Mouse (Mus musculus) retina, postnatal 7 days (tissue): ENCODE measurements at regions not wholly inside any gene's neighbourhood (a gene's known extent, or its start where the extent isn't known, plus 50 kb on each side); places are given as distances from the start of the nearest gene placed in this dataset.

ENCODE experiments used
- DNase-seq: peaks from one replicate; pipeline ENCODE4 v3.0.0-alpha.2; 2012; ENCODE audit warnings: low read depth, low spot score

GRCm38 (mm10) chr12:71481371-71481770 is 171.7 kb downstream of the Dact1 start:
- DNase-seq: no peak

GRCm38 (mm10) chr12:71481899-71482593 is 172.4 kb downstream of the Dact1 start:
- no peak for DNase-seq

GRCm38 (mm10) chr12:71482619-71483018 is 172.9 kb downstream of the Dact1 start:
- no peak for DNase-seq

- no peak for DNase-seq
These were observed 174.0 kb downstream of the Dact1 start for GRCm38 (mm10) chr12:71483536-71484165.

- no peak for DNase-seq
These were observed 174.6 kb downstream of the Dact1 start for GRCm38 (mm10) chr12:71484286-71484685.

GRCm38 (mm10) chr12:71486078-71486477 is 176.4 kb downstream of the Dact1 start:
- no peak for DNase-seq

GRCm38 (mm10) chr12:71487591-71488435 is 178.1 kb downstream of the Dact1 start:
- DNase-seq: no peak

- DNase-seq: no peak
These were observed 179.6 kb downstream of the Dact1 start for GRCm38 (mm10) chr12:71489295-71489694.

- no peak for DNase-seq
These were observed 185.2 kb downstream of the Dact1 start for GRCm38 (mm10) chr12:71494803-71495293.

- no peak for DNase-seq
These were observed 188.8 kb downstream of the Dact1 start for GRCm38 (mm10) chr12:71498246-71499029.

- no peak for DNase-seq
These were observed 191.7 kb downstream of the Dact1 start for GRCm38 (mm10) chr12:71501299-71501810.

GRCm38 (mm10) chr12:71503265-71503664 is 193.6 kb downstream of the Dact1 start:
- no peak for DNase-seq

GRCm38 (mm10) chr12:71506206-71506605 is 196.5 kb downstream of the Dact1 start:
- DNase-seq: no peak

GRCm38 (mm10) chr12:71506716-71507115 is 197.0 kb downstream of the Dact1 start:
- DNase-seq: no peak

GRCm38 (mm10) chr12:71512915-71513612 is 203.4 kb downstream of the Dact1 start:
- DNase-seq: no peak

GRCm38 (mm10) chr12:71519520-71519919 is 209.8 kb downstream of the Dact1 start:
- no peak for DNase-seq

- no peak for DNase-seq
These were observed 212.3 kb downstream of the Dact1 start for GRCm38 (mm10) chr12:71521936-71522335.

GRCm38 (mm10) chr12:71522451-71522850 is 212.8 kb downstream of the Dact1 start:
- no peak for DNase-seq

- DNase-seq: no peak
These were observed 214.5 kb downstream of the Dact1 start for GRCm38 (mm10) chr12:71524156-71524555.

- no peak for DNase-seq
These were observed 215.7 kb downstream of the Dact1 start for GRCm38 (mm10) chr12:71525255-71525927.
